Mouse (Mus musculus) bone marrow macrophage, adult 2 months (primary cell): ENCODE results near the gene Cacna1a. TPM values are rescaled to one million over a fixed set of nuclear protein-coding genes. Genes with fewer than 3 reads are reported as not detected.

ENCODE experiments used
- H3K27ac ChIP-seq: 2 replicates; pipeline ENCODE4 v1.5.1; 2012; ENCODE audit warnings: low read depth, low read length; ENCODE audit not compliant: insufficient read depth
- H3K4me1 ChIP-seq: 2 replicates; pipeline ENCODE4 v1.6.1; 2012; ENCODE audit warnings: low read length; ENCODE audit not compliant: control insufficient read depth, insufficient read depth
- H3K4me3 ChIP-seq: 2 replicates; pipeline ENCODE4 v1.5.1; 2012; ENCODE audit warnings: mild to moderate bottlenecking, low read length, moderate library complexity; ENCODE audit not compliant: insufficient read depth
- CTCF ChIP-seq: IDR thresholded peaks from 2 replicates; pipeline ENCODE4 v1.5.1; 2012; ENCODE audit warnings: low read depth, mild to moderate bottlenecking, low read length, moderate library complexity
- POLR2A ChIP-seq: IDR thresholded peaks from 2 replicates; pipeline ENCODE4 v1.6.1; 2012; ENCODE audit warnings: mild to moderate bottlenecking, low read depth, low read length, borderline replicate concordance
- polyA plus RNA-seq: library from polyadenylated mRNA; stranded (reverse); fragments of >200 nt; gene quantifications from 2 replicates; pipeline ENCODE4 v1.2.4, GENCODE M21; 2012; ENCODE audit not compliant: missing spikeins, insufficient read depth, insufficient read length

Cacna1a gene
- polyA plus RNA-seq, 1 experiment, result 10.3 TPM

DNA sequence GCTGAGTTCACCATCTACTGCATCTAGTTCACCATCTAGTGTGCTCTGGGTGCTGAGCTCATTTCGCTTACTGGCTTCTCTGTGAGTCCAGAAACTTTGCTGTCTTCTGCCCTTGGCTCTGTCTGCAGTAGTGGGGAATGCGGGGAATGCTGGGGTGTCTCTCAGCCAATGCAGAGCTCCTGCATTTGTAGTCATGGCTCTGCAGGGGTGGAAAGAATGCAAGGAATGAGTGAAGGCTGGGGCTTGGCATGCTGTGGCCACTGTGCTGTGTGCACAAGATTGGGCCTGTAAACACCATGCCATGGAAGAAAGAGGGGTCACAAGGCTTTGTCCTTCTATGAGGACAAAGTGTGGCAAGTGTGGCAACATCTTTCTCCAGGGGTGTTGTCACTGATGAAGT lies 72.5 kb downstream of the Cacna1a start:
- Histone ChIP-seq H3K27ac (no peak overlapping the region), H3K4me1 (peaks cover 31% of the 10 kb centered on the region), H3K4me3 (no peak overlapping the region)
- TF ChIP-seq CTCF (no peak), POLR2A (no peak)

DNA sequence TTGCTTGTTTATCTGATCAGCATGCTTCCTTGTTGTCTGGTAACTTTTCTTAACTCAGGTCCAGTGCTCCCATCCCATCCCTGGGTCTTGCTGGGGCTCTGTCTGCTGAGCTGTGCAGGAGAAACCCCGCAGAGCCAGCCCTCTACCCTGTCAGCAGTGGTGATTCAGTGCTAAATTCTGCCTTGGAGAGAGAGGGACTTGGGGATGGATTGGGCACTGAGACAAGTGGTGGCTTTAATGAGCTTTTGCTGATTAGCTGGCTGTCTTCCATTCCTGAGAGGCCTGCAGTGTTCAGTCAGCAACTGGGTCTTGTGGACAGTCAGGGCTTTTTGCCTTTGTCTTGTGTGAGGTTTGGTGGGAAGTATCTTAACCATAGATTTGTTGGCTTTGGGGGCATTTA lies 78.7 kb downstream of the Cacna1a start:
- H3K4me3 ChIP-seq, result no peak overlapping the region
- TF ChIP-seq POLR2A, result no peak
- no peak for TF ChIP-seq CTCF
- no peak overlapping the region for H3K27ac ChIP-seq
- H3K4me1 ChIP-seq, result peaks cover 42% of the 10 kb centered on the region

DNA sequence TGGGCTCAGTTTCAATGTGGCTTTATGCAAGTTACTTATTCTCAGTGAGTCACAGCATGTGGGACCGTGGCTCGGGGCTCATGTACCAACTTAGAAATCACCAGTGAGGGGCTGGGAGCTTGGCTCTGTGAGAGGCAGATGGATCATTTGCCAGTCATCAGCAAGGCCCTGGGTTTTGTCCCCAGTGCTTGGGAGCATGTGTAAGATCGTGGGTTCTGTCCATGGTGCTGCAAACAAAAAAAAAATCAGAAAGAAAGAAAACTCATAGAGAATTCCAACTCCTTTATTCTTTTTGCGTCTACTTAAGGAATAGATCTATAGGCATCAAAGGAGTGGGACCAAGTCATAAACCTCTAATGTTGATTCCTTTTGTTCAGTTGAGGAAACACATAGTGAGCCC lies 80.8 kb downstream of the Cacna1a start:
- no peak for TF ChIP-seq CTCF
- no peak for TF ChIP-seq POLR2A

DNA sequence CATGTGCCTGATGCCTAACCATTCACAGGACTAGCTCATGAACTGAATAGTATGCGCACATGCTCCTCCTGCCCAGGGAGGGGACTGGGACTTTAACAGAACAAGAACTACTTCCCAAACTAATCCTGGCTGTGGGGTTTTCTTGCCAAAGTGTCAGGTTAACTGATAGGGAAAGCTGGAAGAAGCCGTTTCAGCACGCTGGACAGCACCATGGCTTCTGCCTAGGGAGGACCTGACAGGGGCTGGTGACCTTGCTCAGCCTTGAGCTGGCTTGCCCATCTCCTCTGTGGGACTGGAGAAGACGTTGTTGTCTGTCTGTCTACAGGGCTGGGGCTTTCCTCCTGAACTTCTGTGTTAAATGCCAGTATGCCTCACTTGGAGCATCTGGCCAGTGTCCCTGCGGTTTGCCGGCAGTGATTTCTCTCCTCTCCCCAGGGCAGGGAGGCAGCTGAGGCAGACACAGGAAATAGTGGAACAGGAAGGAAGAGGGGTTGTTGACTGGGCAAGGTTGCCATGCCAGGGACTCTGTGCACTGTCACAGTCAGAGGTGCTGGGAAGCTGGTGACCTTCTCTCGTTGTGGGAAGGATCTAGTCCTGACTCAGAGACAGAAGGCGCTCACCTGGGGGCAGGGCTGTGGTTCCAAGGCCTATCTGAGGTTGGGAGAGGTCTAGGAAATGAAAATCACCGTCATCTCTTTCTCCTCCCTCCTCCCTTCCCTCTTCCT lies 83.2 kb downstream of the Cacna1a start:
- H3K4me3 ChIP-seq, result no peak overlapping the region
- TF ChIP-seq POLR2A (no peak), CTCF (no peak)
- H3K4me1 ChIP-seq, result peaks cover 40% of the 10 kb centered on the region
- no peak overlapping the region for H3K27ac ChIP-seq

More for the DNA sequence above, 80.8 kb downstream of the Cacna1a start:
- H3K4me1 ChIP-seq, result peaks cover 44% of the 10 kb centered on the region
- H3K27ac ChIP-seq, result no peak overlapping the region
- H3K4me3 ChIP-seq, result no peak overlapping the region

DNA sequence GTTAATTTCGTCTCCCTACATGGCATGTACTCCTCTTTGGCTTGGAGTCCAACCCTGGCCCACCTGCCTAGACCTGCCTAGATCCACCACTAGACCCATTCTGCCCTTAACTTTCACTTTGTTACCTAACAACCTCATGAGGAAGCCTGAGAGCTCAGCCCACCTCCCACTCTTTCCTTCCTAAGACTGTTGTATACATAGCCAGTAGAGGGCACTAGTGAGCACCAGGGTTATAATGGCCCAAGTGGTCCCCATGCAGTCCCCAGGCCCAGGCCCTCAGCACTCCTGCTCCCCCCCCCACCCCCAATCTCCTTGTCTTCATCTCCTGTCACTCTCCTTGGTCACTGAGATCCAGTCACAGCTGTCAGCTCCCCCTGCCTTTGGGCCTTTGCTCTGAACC lies 86.2 kb downstream of the Cacna1a start:
- Histone ChIP-seq H3K4me3 (no peak overlapping the region), H3K4me1 (peaks cover 35% of the 10 kb centered on the region), H3K27ac (no peak overlapping the region)
- TF ChIP-seq CTCF (peak; percentile 10; the same call in 1 of the 2 replicates), POLR2A (no peak)

DNA sequence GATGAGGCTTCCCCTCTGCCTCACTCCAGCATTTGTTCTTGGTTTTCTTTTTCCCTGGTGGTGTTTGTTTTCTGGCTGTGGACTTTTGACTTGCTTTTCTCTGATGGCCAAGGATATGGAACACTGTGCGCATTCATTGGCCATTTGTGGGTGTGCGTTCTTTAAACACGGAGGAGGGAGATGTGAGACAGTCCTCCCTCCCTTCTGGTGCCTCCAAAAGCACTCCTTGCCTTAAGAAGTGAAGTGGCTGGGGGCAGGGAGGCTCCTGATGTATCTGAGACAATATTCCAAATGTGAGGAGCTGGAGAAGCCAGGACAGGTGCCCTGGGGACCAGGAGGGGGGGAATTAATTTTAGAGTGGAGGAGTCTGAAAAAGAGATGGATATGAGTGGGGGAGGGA lies 89.1 kb downstream of the Cacna1a start:
- TF ChIP-seq CTCF (no peak), POLR2A (no peak)
- peaks cover 13% of the 10 kb centered on the region for H3K4me1 ChIP-seq
- no peak overlapping the region for H3K27ac ChIP-seq
- no peak overlapping the region for H3K4me3 ChIP-seq

DNA sequence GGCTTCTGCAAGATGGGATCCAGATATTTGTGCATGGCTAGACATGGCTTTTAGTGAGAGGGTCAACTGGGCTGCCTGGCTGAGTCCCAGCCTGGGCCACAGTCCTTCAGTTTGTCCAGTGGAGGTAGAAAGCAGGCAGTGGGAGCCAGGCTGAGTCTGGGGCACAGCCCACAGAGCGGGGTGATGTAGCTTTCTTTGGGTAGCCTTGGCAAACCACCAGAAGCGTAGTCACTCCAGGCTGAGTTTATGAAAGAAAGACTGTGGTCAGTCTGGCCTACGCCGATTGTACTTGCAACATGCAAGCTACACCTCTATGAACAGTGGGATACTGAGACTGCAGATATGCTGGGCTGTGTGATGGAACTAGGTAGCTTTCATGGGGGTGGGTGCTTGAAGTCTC lies 94.8 kb downstream of the Cacna1a start:
- no peak overlapping the region for H3K4me3 ChIP-seq
- TF ChIP-seq POLR2A, result no peak
- TF ChIP-seq CTCF, result no peak
- H3K4me1 ChIP-seq, result no peaks in the 10 kb centered on the region
- H3K27ac ChIP-seq, result no peak overlapping the region

DNA sequence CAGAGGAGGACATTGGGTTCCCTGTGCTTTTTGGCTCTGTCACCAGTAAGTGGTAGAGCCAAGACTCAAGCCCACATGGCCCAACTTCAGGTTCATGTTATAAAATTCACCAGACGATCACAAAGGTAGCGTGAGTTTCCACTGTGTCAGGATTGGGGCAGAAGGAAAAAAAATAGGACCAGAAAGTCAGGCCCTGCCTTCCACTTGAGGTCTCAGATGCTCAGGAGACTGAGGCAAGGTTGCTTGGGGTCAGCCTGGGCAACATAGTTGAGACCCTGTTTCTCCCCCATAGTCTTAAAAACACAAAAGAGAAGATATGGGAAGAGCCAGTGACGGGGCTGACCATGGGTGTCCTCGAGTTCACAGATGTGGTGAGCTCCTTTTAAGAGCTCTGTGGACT lies 97.1 kb downstream of the Cacna1a start:
- H3K4me1 ChIP-seq, result no peaks in the 10 kb centered on the region
- no peak overlapping the region for H3K4me3 ChIP-seq
- TF ChIP-seq CTCF, result no peak
- no peak for TF ChIP-seq POLR2A
- H3K27ac ChIP-seq, result no peak overlapping the region

DNA sequence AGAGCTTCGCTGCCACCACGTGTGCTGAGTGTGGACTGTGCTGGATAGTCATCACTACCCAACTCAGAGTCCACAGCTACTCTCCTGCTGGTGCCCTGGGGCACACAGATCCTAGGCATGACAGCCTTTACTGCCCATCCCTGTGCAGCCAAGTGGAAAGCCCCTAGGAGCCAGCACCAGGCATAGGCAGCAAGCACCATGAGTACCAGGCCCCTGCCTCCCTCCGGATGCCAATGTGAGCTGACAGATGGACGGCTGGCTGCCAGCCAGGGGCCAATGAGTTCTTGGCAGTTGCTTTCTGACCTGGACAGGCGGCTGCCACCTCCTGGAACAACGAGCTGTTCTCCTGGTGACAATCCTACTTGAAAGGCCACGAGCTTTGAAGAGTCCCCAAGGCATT lies 97.6 kb downstream of the Cacna1a start:
- TF ChIP-seq CTCF (no peak), POLR2A (no peak)
- H3K4me3 ChIP-seq, result no peak overlapping the region
- no peaks in the 10 kb centered on the region for H3K4me1 ChIP-seq
- no peak overlapping the region for H3K27ac ChIP-seq

DNA sequence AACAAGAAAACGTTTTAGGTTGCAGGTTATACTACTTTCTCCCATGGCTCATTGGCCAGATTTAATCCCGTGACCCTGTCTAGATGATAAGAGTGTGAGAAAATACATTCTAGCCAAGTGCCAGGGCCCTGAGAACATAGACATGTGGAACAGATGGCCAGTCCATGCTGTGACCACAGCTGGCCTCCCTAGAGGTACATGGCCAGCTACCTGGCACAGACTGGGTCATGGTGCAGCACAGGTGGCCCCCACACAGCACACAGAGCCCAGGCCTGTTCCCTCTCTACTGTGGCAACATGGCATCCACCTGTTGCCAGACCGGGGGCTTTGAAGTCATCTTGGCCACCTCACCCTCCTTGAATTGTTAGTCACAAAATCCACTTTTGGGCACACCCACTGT lies 101.0 kb downstream of the Cacna1a start:
- Histone ChIP-seq H3K4me1 (no peaks in the 10 kb centered on the region), H3K4me3 (no peak overlapping the region), H3K27ac (no peak overlapping the region)
- TF ChIP-seq POLR2A, result no peak
- no peak for TF ChIP-seq CTCF
